Mouse (Mus musculus) ES-Bruce4 (cell line): ENCODE measurements around the gene Lars2.

ENCODE experiments used
- EP300 ChIP-seq: IDR thresholded peaks from 2 replicates; pipeline ENCODE4 v1.6.1; 2011; ENCODE audit warnings: low read depth, low read length; ENCODE audit not compliant: insufficient read depth
- POLR2A ChIP-seq: IDR thresholded peaks from one replicate; pipeline ENCODE4 v1.8.1; 2011; ENCODE audit warnings: low read length; ENCODE audit not compliant: insufficient read depth

DNA sequence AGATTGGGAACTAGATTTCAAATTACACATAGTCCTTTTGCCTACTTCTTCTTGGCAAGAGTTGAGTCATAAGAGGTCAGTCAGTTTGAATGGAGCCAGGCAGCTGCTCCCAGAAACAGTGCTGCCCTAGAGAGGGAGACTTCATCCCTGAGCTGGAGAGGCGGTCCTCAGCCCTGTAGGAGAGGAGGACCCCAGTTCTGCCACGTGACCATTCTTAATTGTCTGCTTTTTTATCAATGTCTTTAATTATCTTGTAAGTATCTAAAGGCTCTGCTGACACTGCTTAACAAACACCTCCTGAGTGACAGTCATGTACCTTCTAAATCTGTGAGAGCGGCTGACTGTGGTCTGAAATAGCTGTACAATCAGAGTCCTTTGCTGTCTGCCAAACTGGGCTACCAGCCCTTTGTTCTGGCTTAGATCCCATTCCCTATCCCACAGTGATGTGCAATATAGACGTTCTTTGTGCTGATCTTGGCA is 100.5 kb downstream of the Lars2 start:
- TF ChIP-seq EP300, result no peak
- TF ChIP-seq POLR2A, result no peak
